Mouse (Mus musculus) embryonic facial prominence, embryonic 12.5 days (tissue): ENCODE data around the gene Stxbp6. TPM values are rescaled to one million over a fixed set of nuclear protein-coding genes. Genes with fewer than 3 reads are reported as not detected.

Source experiments
- ATAC-seq: fragments of 200-750 bp; cut with Nextera tagmentation; 2 replicates; pipeline ENCODE4 v1.8.0; 2017; ENCODE audit not compliant: insufficient number of reproducible peaks, insufficient read depth, low FRiP score, low TSS enrichment
- H3K27ac ChIP-seq: fragments of 300-500 bp; sonication (generic); 2 replicates; pipeline ENCODE4 v1.5.1; 2016; ENCODE audit warnings: mild to moderate bottlenecking
- H3K27me3 ChIP-seq: fragments of 300-500 bp; sonication (generic); 2 replicates; pipeline ENCODE4 v1.6.1; 2016; ENCODE audit warnings: mild to moderate bottlenecking, moderate library complexity
- H3K36me3 ChIP-seq: fragments of 300-500 bp; sonication (generic); 2 replicates; pipeline ENCODE4 v1.6.1; 2016; ENCODE audit warnings: mild to moderate bottlenecking
- H3K4me1 ChIP-seq: fragments of 300-500 bp; sonication (generic); 2 replicates; pipeline ENCODE4 v1.6.1; 2016
- H3K4me2 ChIP-seq: fragments of 300-500 bp; sonication (generic); replicated peaks from 2 replicates; pipeline ENCODE4 v1.6.1; 2016; ENCODE audit warnings: mild to moderate bottlenecking, moderate library complexity
- H3K4me3 ChIP-seq: fragments of 300-500 bp; sonication (generic); 2 replicates; pipeline ENCODE4 v1.5.1; 2016; ENCODE audit warnings: mild to moderate bottlenecking
- H3K9ac ChIP-seq: fragments of 300-500 bp; sonication (generic); 2 replicates; pipeline ENCODE4 v1.6.1; 2016; ENCODE audit warnings: mild to moderate bottlenecking, moderate library complexity
- H3K9me3 ChIP-seq: fragments of 300-500 bp; sonication (generic); 2 replicates; pipeline ENCODE4 v1.6.1; 2016; ENCODE audit warnings: mild to moderate bottlenecking, moderate library complexity
- WGBS: fragments of 180-500 bp; shearing (Covaris S2); methylation state at CpG from one replicate; pipeline ENCODE4 v1.1.7; 2016; 5-methylcytosine and 5-hydroxymethylcytosine counted together
- polyA plus RNA-seq: library from polyadenylated mRNA; unstranded; fragments of >200 nt; fragmentation: Nextera tagmentation; extraction: Ambion mirVana; gene quantifications from 2 replicates; pipeline ENCODE4 v1.2.1, GENCODE M21; 2016

Stxbp6 gene
- polyA plus RNA-seq, 1 experiment from 2014 or later, result 12.0 TPM

DNA sequence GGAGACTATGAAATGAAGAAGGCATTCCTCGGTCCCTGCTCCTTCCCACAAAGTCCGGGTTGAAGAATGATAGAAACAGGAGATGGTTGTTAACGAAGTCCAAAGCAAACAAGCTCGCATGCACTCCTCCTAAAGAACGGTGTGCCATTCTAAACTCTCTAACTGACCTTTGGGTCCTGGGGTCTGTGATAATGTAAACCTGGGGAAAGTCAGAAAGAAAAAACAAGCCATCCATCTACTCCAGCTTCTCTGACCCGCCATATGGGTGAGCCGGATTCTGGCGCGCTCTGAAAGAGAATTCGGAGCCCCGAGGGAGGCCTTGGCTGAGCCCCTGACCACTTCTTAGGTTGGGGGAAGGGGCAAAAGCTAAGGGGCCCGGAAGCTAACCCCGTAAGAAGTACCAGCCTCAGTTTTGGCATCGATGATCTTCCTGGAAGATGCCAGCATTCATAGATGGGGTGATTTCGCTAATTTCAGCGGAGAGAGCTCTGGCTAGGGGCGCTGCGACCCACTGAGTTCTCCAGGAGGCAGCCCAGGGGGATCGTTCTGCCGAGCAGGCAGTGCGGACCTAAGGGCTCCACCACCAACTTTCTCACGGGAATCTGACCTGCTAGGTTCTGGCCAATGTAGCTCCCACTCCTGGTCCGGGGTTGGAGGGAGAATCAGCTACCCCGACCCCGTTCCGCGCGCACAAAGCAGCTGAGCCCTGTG is 1.0 kb downstream of the Stxbp6 start:
- Histone ChIP-seq H3K9me3 (no peaks in the 10 kb centered on the region), H3K4me2 (peak overlapping the region; percentile 95), H3K4me3 (peak overlapping the region; percentile 64), H3K4me1 (peaks cover under 1% of the 10 kb centered on the region; the same call in 1 of the 2 replicates), H3K27me3 (no peaks in the 10 kb centered on the region), H3K27ac (peak overlapping the region; percentile 76), H3K9ac (peak overlapping the region; percentile 82), H3K36me3 (no peaks in the 10 kb centered on the region)
- ATAC-seq, result no peak
- WGBS, result under 1% methylated on average over 28 of the region's 28 CpGs

DNA sequence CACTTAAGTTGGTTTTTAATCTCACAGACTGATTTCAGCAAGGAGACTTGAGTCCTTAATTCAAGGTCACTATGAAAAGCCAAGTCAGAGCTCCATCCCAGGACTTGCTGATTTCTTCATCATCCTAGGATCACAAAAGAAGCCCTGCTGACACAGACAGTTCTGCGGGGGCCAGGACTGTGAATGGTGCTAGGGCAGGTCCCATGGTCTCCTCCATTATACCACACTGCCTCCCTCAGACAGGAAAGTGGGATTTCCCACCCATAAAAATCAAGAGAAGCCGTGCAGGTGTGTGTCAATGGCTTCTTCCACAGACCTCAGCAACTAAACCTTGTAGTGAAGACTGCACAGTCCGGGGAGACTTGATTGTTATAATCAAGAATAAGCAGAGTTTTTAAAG is 2.3 kb downstream of the Stxbp6 start:
- Histone ChIP-seq H3K27me3 (no peaks in the 10 kb centered on the region), H3K4me2 (no peak overlapping the region), H3K27ac (no peak overlapping the region), H3K4me1 (peaks cover 10% of the 10 kb centered on the region), H3K9ac (no peak overlapping the region), H3K36me3 (no peaks in the 10 kb centered on the region), H3K9me3 (no peaks in the 10 kb centered on the region), H3K4me3 (no peak overlapping the region)
- 57% methylated on average over 3 of the region's 3 CpGs for WGBS
- ATAC-seq, result no peak

DNA sequence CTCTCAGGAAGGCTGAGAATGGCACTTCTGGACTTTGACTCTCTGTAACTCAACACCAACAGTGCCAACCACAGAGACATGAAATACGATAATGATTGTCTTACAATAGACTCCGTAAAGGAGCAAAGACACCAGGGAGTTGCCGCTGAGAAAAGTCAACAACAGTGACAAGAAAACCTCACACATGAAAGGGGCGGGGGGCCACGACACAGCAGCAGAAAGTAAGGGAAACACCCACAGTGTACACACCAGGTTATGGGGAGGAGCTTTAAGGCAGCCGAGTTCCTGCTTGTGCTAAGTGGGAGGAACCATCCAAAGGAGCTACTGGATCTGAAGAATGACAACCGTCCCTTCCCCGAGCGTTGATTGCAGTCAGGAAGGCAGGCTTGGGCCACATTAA is 4.3 kb downstream of the Stxbp6 start:
- ATAC-seq, result no peak
- H3K4me3 ChIP-seq, result no peak overlapping the region
- WGBS, result 49% methylated on average over 9 of the region's 9 CpGs

DNA sequence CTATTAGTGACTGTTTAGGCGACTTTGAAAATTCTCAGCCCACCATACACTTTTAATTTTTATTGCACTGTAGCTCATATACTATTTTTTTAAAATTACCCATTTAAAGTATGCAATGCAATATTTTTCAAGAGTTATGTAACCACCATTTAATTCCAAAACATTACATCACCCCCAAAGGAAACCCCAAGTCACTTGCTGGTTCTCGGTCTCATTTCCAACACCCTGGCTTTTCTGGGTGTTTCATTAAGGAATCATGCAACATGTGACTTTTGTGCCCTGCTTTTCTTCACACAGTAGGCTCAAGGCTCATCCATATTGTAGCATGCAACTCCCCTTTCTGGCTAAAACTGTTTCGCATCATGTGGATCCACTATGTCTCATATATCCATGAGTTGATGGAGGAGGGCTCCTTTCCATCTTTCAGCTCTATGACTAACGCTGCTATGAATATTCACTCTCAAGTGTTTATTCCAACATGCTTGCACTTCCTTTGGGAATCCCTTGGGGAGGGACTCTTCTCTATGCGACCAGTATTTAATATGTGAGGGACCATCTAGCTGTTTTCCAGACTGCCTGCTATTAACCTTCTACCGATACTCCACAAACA is 6.3 kb downstream of the Stxbp6 start:
- ATAC-seq, result no peak
- Histone ChIP-seq H3K9me3 (no peaks in the 10 kb centered on the region), H3K4me2 (no peak overlapping the region), H3K4me1 (peaks cover 18% of the 10 kb centered on the region), H3K27me3 (no peaks in the 10 kb centered on the region), H3K36me3 (no peaks in the 10 kb centered on the region), H3K4me3 (no peak overlapping the region), H3K27ac (no peak overlapping the region), H3K9ac (no peak overlapping the region)
- WGBS, result 63% methylated on average over 6 of the region's 6 CpGs

More for the DNA sequence above, 4.3 kb downstream of the Stxbp6 start:
- no peak overlapping the region for H3K27ac ChIP-seq
- no peak overlapping the region for H3K4me2 ChIP-seq
- H3K27me3 ChIP-seq, result no peaks in the 10 kb centered on the region
- H3K36me3 ChIP-seq, result no peaks in the 10 kb centered on the region
- no peaks in the 10 kb centered on the region for H3K9me3 ChIP-seq
- no peak overlapping the region for H3K9ac ChIP-seq
- H3K4me1 ChIP-seq, result peaks cover 18% of the 10 kb centered on the region

DNA sequence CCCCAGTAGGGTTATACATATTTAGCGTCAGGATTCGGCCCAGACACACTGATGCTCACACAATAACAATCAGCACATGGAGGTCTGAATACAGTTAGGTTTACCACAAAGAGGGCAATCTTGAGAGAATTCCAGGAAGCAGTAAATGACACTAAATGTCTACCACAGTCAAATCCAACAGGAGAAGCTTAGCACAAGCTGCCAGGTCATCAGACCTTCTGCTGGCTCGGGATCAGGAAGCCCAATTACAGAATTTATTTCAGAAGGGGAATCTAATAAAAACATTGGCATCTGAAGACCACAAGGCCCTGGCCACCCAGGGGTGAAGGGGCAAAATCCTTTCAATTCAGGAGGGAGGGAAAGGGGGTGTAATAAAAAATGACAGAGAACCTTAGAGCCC is 6.8 kb downstream of the Stxbp6 start:
- H3K27me3 ChIP-seq, result no peaks in the 10 kb centered on the region
- no peak for ATAC-seq
- H3K9ac ChIP-seq, result no peak overlapping the region
- peak overlapping the region; percentile 10; the same call in 1 of the 2 replicates for H3K4me2 ChIP-seq
- no peaks in the 10 kb centered on the region for H3K9me3 ChIP-seq
- 20% methylated on average over 3 of the region's 3 CpGs for WGBS
- no peak overlapping the region for H3K27ac ChIP-seq
- H3K36me3 ChIP-seq, result no peaks in the 10 kb centered on the region
- H3K4me3 ChIP-seq, result no peak overlapping the region
- peaks cover 18% of the 10 kb centered on the region for H3K4me1 ChIP-seq

DNA sequence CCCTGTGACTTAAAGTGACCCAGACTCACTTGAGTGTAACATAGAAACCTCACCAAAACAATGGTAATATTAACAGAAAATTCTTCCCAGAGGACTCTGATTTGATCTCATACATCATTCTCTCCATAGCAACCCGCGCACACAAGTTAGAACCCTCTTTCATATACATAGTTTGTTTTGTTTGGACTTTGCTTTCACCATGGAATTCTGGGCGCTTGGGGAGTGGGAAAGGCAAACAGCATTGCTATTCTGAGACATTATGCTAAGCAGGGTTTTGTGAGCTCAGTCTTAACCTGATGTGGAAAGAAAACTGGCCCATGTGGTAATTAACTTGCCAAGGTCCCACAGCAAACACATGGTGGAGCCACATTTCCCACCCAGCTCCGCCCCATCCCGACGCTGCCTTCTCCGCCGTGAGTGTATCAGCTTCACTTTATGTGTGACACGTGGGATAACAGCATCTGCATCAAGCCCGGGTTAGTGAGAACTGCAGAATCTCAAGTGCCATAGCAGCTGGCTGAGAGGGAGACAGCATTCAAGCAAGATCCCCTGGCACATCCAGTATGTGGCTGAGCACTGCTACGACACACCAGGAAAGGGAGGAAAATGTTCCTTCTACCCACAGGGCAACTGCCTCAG is 7.3 kb downstream of the Stxbp6 start:
- Histone ChIP-seq H3K4me2 (peak overlapping the region; percentile 10; the same call in 1 of the 2 replicates), H3K36me3 (no peaks in the 10 kb centered on the region), H3K4me1 (peaks cover 18% of the 10 kb centered on the region), H3K9me3 (no peaks in the 10 kb centered on the region), H3K27ac (no peak overlapping the region), H3K27me3 (no peaks in the 10 kb centered on the region), H3K4me3 (no peak overlapping the region), H3K9ac (no peak overlapping the region)
- no peak for ATAC-seq
- WGBS, result 20% methylated on average over 11 of the region's 11 CpGs

DNA sequence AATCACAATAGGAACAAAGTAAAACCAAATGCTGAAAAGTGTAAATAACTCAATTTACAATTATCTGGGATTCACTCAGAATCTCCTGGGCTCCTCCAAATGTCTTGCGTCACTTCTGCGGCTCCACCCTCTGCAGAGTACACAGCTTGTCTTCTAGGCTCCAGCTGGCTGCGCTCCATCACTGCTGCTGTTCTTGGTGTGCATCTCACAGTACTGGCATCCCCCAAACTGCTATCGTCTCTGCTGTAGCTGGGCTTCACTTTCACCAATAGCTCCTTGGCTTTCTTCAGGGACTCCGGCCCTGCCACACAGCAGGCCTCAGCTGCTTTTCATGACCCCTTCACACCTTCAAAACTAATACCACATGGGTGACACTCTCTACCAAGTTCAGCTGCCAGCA is 10.9 kb downstream of the Stxbp6 start:
- Histone ChIP-seq H3K36me3 (no peaks in the 10 kb centered on the region), H3K9ac (no peak overlapping the region), H3K4me1 (peaks cover 18% of the 10 kb centered on the region), H3K27ac (no peak overlapping the region), H3K4me2 (no peak overlapping the region), H3K4me3 (no peak overlapping the region), H3K9me3 (no peaks in the 10 kb centered on the region), H3K27me3 (no peaks in the 10 kb centered on the region)
- 72% methylated on average over 5 of the region's 5 CpGs for WGBS
- ATAC-seq, result no peak

DNA sequence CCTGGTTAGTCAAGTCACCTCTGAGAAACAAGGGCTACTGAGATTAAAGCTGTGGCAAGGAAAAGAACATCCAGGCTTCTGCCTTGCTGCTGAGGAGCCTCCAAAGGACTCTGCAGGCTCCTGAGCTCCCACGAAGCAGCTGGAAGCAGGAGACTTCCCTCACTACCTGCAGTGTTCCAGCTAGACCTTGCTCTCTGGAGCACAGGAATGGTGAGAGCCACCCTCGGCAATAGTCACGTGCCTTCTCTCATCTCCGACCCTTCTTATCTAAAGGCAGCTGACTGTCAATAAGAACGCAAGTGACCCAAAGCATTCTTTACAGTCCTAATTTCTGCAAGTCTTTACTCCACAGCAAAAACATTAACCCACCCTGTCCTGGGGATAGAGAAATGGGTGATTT is 13.2 kb downstream of the Stxbp6 start:
- 73% methylated on average over 5 of the region's 5 CpGs for WGBS
- Histone ChIP-seq H3K9ac (no peak overlapping the region), H3K4me3 (no peak overlapping the region), H3K9me3 (no peaks in the 10 kb centered on the region), H3K36me3 (no peaks in the 10 kb centered on the region), H3K27ac (no peak overlapping the region), H3K27me3 (no peaks in the 10 kb centered on the region), H3K4me1 (no peaks in the 10 kb centered on the region), H3K4me2 (no peak overlapping the region)
- ATAC-seq, result no peak

DNA sequence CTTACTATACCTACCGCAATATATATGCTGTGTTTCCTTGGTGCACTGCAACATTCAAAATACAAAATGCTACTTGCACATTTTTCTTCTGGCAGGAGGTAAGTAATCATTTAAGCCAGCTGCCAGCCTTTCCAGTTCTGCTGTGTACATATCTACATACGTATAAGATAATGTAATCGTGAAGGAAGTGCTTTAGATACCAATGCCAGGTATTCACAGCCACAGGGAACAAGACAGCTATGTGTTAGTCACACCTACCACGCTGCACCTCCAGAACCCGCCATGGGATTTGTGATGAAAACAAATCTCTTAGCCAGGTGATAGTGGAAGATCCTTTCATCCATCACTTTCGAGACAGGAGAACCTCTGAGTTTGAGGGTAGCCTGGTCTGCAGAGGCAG is 13.7 kb downstream of the Stxbp6 start:
- no peak overlapping the region for H3K27ac ChIP-seq
- no peaks in the 10 kb centered on the region for H3K27me3 ChIP-seq
- H3K4me2 ChIP-seq, result no peak overlapping the region
- no peak overlapping the region for H3K4me3 ChIP-seq
- no peaks in the 10 kb centered on the region for H3K4me1 ChIP-seq
- ATAC-seq, result no peak
- H3K9ac ChIP-seq, result no peak overlapping the region
- H3K9me3 ChIP-seq, result no peaks in the 10 kb centered on the region
- 82% methylated on average over 6 of the region's 6 CpGs for WGBS
- H3K36me3 ChIP-seq, result no peaks in the 10 kb centered on the region

DNA sequence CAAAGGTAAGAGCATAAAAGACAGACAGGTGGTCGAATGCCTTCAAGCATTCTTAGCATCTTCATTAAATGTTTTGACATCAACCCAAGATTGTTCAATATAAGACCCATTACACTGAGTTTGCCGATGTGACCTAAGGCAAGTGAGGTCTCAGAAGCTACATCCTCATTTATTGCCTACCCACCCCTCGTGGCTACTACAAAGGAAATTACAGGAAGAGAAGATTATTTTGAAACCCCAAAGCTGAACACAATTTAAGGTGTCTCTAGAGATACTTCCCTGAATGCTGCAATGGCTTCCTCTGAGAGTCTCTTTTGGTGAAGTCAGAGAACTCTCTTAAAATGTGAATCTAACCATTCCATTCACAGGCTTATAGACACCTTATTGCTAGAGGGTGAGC is 16.5 kb downstream of the Stxbp6 start:
- ATAC-seq, result no peak
- 71% methylated on average over 3 of the region's 3 CpGs for WGBS
- H3K9me3 ChIP-seq, result no peaks in the 10 kb centered on the region

DNA sequence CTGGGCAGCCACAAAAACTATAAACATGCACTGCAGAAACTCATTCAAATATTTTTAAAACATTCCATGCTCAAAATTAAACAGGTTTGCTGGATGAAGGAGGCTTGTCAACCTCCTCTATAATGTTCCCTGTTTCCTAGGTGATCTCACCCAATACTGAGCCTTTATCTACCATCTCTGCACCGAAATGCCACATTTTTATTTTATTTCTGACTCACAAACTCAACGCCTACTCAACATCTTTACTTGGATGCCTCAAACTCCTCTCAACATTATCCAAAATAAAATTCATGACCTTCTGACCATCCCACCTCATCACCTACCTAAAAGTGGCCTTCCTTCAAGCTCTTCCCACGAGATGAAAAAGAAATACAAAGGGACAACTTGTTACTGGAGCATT is 18.1 kb downstream of the Stxbp6 start:
- Histone ChIP-seq H3K27me3 (no peaks in the 10 kb centered on the region), H3K4me2 (no peak overlapping the region), H3K27ac (no peak overlapping the region), H3K9ac (no peak overlapping the region), H3K4me1 (no peaks in the 10 kb centered on the region), H3K4me3 (no peak overlapping the region), H3K36me3 (no peaks in the 10 kb centered on the region), H3K9me3 (no peaks in the 10 kb centered on the region)
- WGBS, result 79% methylated on average over 3 of the region's 3 CpGs
- no peak for ATAC-seq

More for the DNA sequence above, 16.5 kb downstream of the Stxbp6 start:
- Histone ChIP-seq H3K27ac (no peak overlapping the region), H3K4me3 (no peak overlapping the region), H3K4me1 (no peaks in the 10 kb centered on the region), H3K4me2 (no peak overlapping the region), H3K27me3 (no peaks in the 10 kb centered on the region), H3K36me3 (no peaks in the 10 kb centered on the region), H3K9ac (no peak overlapping the region)

DNA sequence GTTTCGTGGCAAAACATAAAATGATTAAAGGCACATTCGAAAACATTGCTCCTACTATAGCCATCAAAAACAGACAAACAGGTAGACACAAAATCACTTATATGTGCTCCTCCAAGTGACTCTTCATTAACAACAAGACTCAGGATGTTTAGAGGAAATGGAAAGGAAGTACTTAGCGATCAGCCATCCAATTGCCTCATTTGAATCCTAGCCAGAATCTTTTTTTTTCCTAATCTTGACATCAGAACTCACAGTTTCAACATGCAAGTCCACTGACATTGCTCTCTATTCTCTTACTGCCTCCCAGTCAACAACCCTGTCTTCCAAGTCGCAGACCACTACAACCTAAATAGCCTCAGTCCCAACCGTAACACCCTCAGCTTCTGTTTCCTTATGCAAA is 21.2 kb downstream of the Stxbp6 start:
- Histone ChIP-seq H3K9ac (no peak overlapping the region), H3K36me3 (no peaks in the 10 kb centered on the region), H3K9me3 (no peaks in the 10 kb centered on the region), H3K27ac (no peak overlapping the region), H3K27me3 (no peaks in the 10 kb centered on the region), H3K4me1 (no peaks in the 10 kb centered on the region), H3K4me2 (no peak overlapping the region), H3K4me3 (no peak overlapping the region)
- WGBS, result 89% methylated on average over 5 of the region's 5 CpGs
- ATAC-seq, result no peak
